In the genomic region with DNA sequence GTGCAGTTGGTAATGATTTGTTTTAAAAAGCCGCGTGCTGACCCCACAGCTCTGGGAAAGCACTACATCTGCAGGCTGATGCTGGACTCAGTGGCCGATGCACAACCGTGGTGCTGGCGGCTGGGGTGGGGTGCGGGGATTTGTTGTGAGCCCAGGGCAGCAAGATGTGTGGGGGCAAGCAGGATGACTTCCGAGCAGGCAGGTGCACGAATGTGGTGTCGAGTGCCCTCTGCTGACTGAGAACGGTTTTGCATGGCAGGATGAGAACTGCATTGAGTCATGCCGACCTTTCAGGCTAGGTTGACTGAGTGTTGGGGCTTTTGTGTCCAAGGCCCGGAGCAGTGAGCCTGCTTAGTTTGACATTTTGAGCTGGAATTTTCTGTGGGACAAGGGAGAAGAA, we compare ENCODE assay signal across 9 mouse cellular contexts. TPM values are rescaled to one million over a fixed set of nuclear protein-coding genes. Genes with fewer than 3 reads are reported as not detected.
DNase-seq lines count a peak whose midpoint lies in the region; ATAC-seq and TF ChIP-seq lines count a peak whose summit lies in the region.
"Had no signal": no experiment of that assay in that cellular context is flagged by ENCODE, and none has a peak within 500 bp of the region (broad histone marks: within the 10 kb centered on the region; RNA-seq: fewer than 3 reads in every experiment).

No protein-coding gene starts in this region.

- peak; percentile 34; the same call in 1 of the 2 replicates for ATAC-seq in G1E (ENCODE audit: extremely low read depth, insufficient number of reproducible peaks, low FRiP score, poor library complexity, severe bottlenecking)
- ATAC-seq in forebrain, postnatal 0 days, result peak; percentile 72
- peak; percentile 57 for ATAC-seq in hindbrain, embryonic 11.5 days (ENCODE audit: low FRiP score)
- ATAC-seq in lung, postnatal 0 days, result no peak

- H3K4me1 ChIP-seq in G1E (ENCODE audit: insufficient read depth, low read depth, low read length), result peaks cover 3% of the 10 kb centered on the region; the same call in 1 of the 2 replicates
- no peaks in the 10 kb centered on the region for H3K4me1 ChIP-seq in forebrain, postnatal 0 days (ENCODE audit: insufficient read depth)
- H3K4me1 ChIP-seq in hindbrain, embryonic 11.5 days (replicated peaks; ENCODE audit: control insufficient read depth, insufficient read depth, low read length), result no peaks in the 10 kb centered on the region
- no peaks in the 10 kb centered on the region for H3K4me1 ChIP-seq in lung, postnatal 0 days (ENCODE audit: insufficient read depth, low read depth, low read length)

- peak; percentile 23 for DNase-seq in G1E (ENCODE audit: low spot score)
- peak; percentile 40 for DNase-seq in cerebellum, adult 11-12 months
- peak; percentile 88 for DNase-seq in forebrain, postnatal 0 days
- peak; percentile 91 for DNase-seq in hindbrain, embryonic 11.5 days (ENCODE audit: low spot score)
- peak; percentile 68 for DNase-seq in layer of hippocampus, adult 9-10 months (ENCODE audit: low spot score)
- peak; percentile 65 for DNase-seq in lung, postnatal 0 days (ENCODE audit: low spot score)
- DNase-seq in retina, adult 2 months (ENCODE audit: low read depth, low spot score), result peak; percentile 44
- peak; percentile 89 for DNase-seq in thymus, postnatal 4 days

- H3K36me3 ChIP-seq in G1E (replicated peaks), result no peaks in the 10 kb centered on the region
- H3K36me3 ChIP-seq in forebrain, postnatal 0 days (ENCODE audit: insufficient read depth), result no peaks in the 10 kb centered on the region
- H3K36me3 ChIP-seq in hindbrain, embryonic 11.5 days (ENCODE audit: control insufficient read depth, insufficient read depth, low read length), result no peaks in the 10 kb centered on the region
- H3K36me3 ChIP-seq in lung, postnatal 0 days (ENCODE audit: insufficient read depth, low read length), result no peaks in the 10 kb centered on the region

- H3K4me3 ChIP-seq in G1E (ENCODE audit: low read depth, low read length), result no peak overlapping the region
- H3K4me3 ChIP-seq in forebrain, postnatal 0 days (ENCODE audit: low read depth, low read length), result peak overlapping the region; percentile 25
- H3K4me3 ChIP-seq in hindbrain, embryonic 11.5 days (ENCODE audit: low read depth, low read length), result no peak overlapping the region
- H3K4me3 ChIP-seq in lung, postnatal 0 days (ENCODE audit: low read depth, low read length), result no peak overlapping the region

- H3K9ac ChIP-seq in forebrain, postnatal 0 days, result no peak overlapping the region
- no peak overlapping the region for H3K9ac ChIP-seq in hindbrain, embryonic 11.5 days (ENCODE audit: low read depth, low read length)
- no peak overlapping the region for H3K9ac ChIP-seq in lung, postnatal 0 days (replicated peaks; ENCODE audit: low read depth)

- 10% methylated on average over 12 of the region's 12 CpGs for WGBS in forebrain, postnatal 0 days
- WGBS in hindbrain, embryonic 11.5 days, result 15% methylated on average over 12 of the region's 12 CpGs
- 14% methylated on average over 12 of the region's 12 CpGs for WGBS in lung, postnatal 0 days

- no peaks in the 10 kb centered on the region for H3K27me3 ChIP-seq in G1E (ENCODE audit: insufficient read depth, low read length)
- H3K27me3 ChIP-seq in forebrain, postnatal 0 days (ENCODE audit: insufficient read depth, low read length), result peaks cover 15% of the 10 kb centered on the region; the same call in 1 of the 2 replicates
- H3K27me3 ChIP-seq in hindbrain, embryonic 11.5 days (ENCODE audit: control insufficient read depth, insufficient read depth, low read length), result no peaks in the 10 kb centered on the region; the same call in 1 of the 2 replicates
- H3K27me3 ChIP-seq in lung, postnatal 0 days (replicated peaks; ENCODE audit: insufficient read depth, low read length), result 0 out of 2 replicates have a peak, but pooled peaks cover 4% of the 10 kb centered on the region

- TF ChIP-seq EP300 in lung, postnatal 0 days (IDR thresholded peaks at IDR 0.05), result no peak

- no peaks in the 10 kb centered on the region for H3K9me3 ChIP-seq in G1E (replicated peaks)
- no peaks in the 10 kb centered on the region for H3K9me3 ChIP-seq in forebrain, postnatal 0 days (ENCODE audit: low read length)
- no peaks in the 10 kb centered on the region for H3K9me3 ChIP-seq in hindbrain, embryonic 11.5 days (ENCODE audit: control insufficient read depth, low read length)
- no peaks in the 10 kb centered on the region for H3K9me3 ChIP-seq in lung, postnatal 0 days (ENCODE audit: low read length)

- no peak overlapping the region for H3K27ac ChIP-seq in forebrain, postnatal 0 days (ENCODE audit: low read depth, low read length)
- H3K27ac ChIP-seq in hindbrain, embryonic 11.5 days (ENCODE audit: low read depth, low read length), result no peak overlapping the region
- H3K27ac ChIP-seq in lung, postnatal 0 days (ENCODE audit: low read length), result no peak overlapping the region
- H3K27ac ChIP-seq: macrophage had no signal

- peak overlapping the region; percentile 55 for H3K4me2 ChIP-seq in forebrain, postnatal 0 days (ENCODE audit: low read depth)
- H3K4me2 ChIP-seq in hindbrain, embryonic 11.5 days (replicated peaks; ENCODE audit: low read depth, low read length), result peak overlapping the region; percentile 31; the same call in 1 of the 2 replicates
- no peak overlapping the region for H3K4me2 ChIP-seq in lung, postnatal 0 days (replicated peaks; ENCODE audit: low read depth, low read length)

- peak; percentile 76 for TF ChIP-seq CTCF in G1E (IDR thresholded peaks at IDR 0.05; ENCODE audit: low read depth, low read length)
- peak; percentile 91 for TF ChIP-seq CTCF in forebrain, postnatal 0 days (IDR thresholded peaks at IDR 0.05; ENCODE audit: low read depth)
- peak; percentile 83 for TF ChIP-seq CTCF in lung, postnatal 0 days (IDR thresholded peaks at IDR 0.05)

RNA-seq across cellular contexts. Expression of a gene that starts 42.4 kb away (rescaled TPM):
- total RNA-seq in G1E (2014; fragmentation: Nextera tagmentation), result not detected in 2 replicates
- 0.11 and 0.17 TPM in 2 replicates for total RNA-seq in G1E (2017)
- polyA plus RNA-seq in G1E (2012), result 0.40 and 0.47 TPM in 2 replicates
- 6.3 and 7.3 TPM in 2 replicates for total RNA-seq in forebrain, postnatal 0 days (2014; rRNA removed)
- 0.87 and 1.4 TPM in 2 replicates for polyA plus RNA-seq in forebrain, postnatal 0 days (2015; fragmentation: Nextera tagmentation; extraction: Ambion mirVana)
- 0.08 and 0.14 TPM in 2 replicates for polyA plus RNA-seq in hindbrain, embryonic 11.5 days (2014; fragmentation: Nextera tagmentation; extraction: Ambion mirVana)
- 0.05 TPM in 1 of 2 replicates, not detected in the other for polyA plus RNA-seq in lung, postnatal 0 days (2015; fragmentation: Nextera tagmentation; extraction: Ambion mirVana)

Comparison
In these comparisons a context has a peak if more than half of its experiments do, and no peak if none do; other contexts are left out.
1. DNase-seq: peak in every context shown above with its lines; median percentile 91 in hindbrain, embryonic 11.5 days; 89 in thymus, postnatal 4 days; 88 in forebrain, postnatal 0 days; 68 in layer of hippocampus, adult 9-10 months; 65 in lung, postnatal 0 days; 44 in retina, adult 2 months; 40 in cerebellum, adult 11-12 months; 23 in G1E.